ENCODE assay signal across 7 mouse cellular contexts in genomic region chr12:82033524-82033923, GRCm38 (mm10).
DNase-seq lines count a peak whose midpoint lies in the region; ATAC-seq lines count a peak whose summit lies in the region.
"Not testable (repeated sequence)": the region's sequence is repeated elsewhere in the genome, so short reads cannot be mapped to it uniquely, and the experiment has no call there.

No protein-coding gene starts in this region.

- not testable (repeated sequence) for H3K36me3 ChIP-seq in embryonic facial prominence, embryonic 14.5 days (ENCODE audit: control insufficient read depth, insufficient read depth, low read length); hindbrain, embryonic 13.5 days; kidney, embryonic 14.5 days (ENCODE audit: control insufficient read depth, insufficient read depth, low read length); liver, embryonic 16.5 days (ENCODE audit: control insufficient read depth, insufficient read depth); midbrain, embryonic 12.5 days; neural tube, embryonic 14.5 days (ENCODE audit: control insufficient read depth, insufficient read depth, low read length)

- not testable (repeated sequence) for H3K9ac ChIP-seq in embryonic facial prominence, embryonic 14.5 days (ENCODE audit: low read depth, low read length); hindbrain, embryonic 13.5 days; kidney, embryonic 14.5 days (ENCODE audit: low read depth, low read length); liver, embryonic 16.5 days (ENCODE audit: low read depth, low read length); midbrain, embryonic 12.5 days (replicated peaks); neural tube, embryonic 14.5 days (replicated peaks; ENCODE audit: low read depth, low read length)

- H3K27ac ChIP-seq in embryonic facial prominence, embryonic 14.5 days (replicated peaks; ENCODE audit: low read depth, low read length); hindbrain, embryonic 13.5 days; kidney, embryonic 14.5 days (ENCODE audit: low read depth, low read length); liver, embryonic 16.5 days (ENCODE audit: low read length); midbrain, embryonic 12.5 days (replicated peaks); neural tube, embryonic 14.5 days (ENCODE audit: low read depth, low read length): not testable (repeated sequence)

- not testable (repeated sequence) for H3K4me2 ChIP-seq in embryonic facial prominence, embryonic 14.5 days (ENCODE audit: low read depth, low read length); hindbrain, embryonic 13.5 days; kidney, embryonic 14.5 days (replicated peaks; ENCODE audit: low read depth, low read length); liver, embryonic 16.5 days (ENCODE audit: low read depth, low read length); midbrain, embryonic 12.5 days (replicated peaks); neural tube, embryonic 14.5 days (ENCODE audit: low read depth, low read length)

- WGBS in embryonic facial prominence, embryonic 14.5 days: no CpG with 5 or more reads among the region's 6 CpGs
- WGBS in hindbrain, embryonic 13.5 days: no CpG with 5 or more reads among the region's 6 CpGs
- WGBS in kidney, embryonic 14.5 days: no CpG with 5 or more reads among the region's 6 CpGs
- no CpG with 5 or more reads among the region's 6 CpGs for WGBS in liver, embryonic 16.5 days (ENCODE audit: insufficient replicate concordance)
- WGBS in midbrain, embryonic 12.5 days: no CpG with 5 or more reads among the region's 6 CpGs
- no CpG with 5 or more reads among the region's 6 CpGs for WGBS in neural tube, embryonic 14.5 days

- ATAC-seq in embryonic facial prominence, embryonic 14.5 days (ENCODE audit: low read depth): peak; percentile 94
- ATAC-seq in granulocyte monocyte progenitor cell, adult 5-6 weeks (replicated peaks; ENCODE audit: poor library complexity, severe bottlenecking): peak; percentile 93
- peak; percentile 88; the same call in 1 of the 2 replicates for ATAC-seq in hindbrain, embryonic 13.5 days (ENCODE audit: low FRiP score)
- peak; percentile 88 for ATAC-seq in kidney, embryonic 14.5 days (ENCODE audit: low FRiP score, low TSS enrichment)
- ATAC-seq in liver, embryonic 16.5 days (ENCODE audit: low read depth): 0 out of 2 replicates have a peak, but pooled peaks have one; percentile 35
- peak; percentile 71; the same call in 1 of the 2 replicates for ATAC-seq in midbrain, embryonic 12.5 days (ENCODE audit: low FRiP score, low read depth)
- peak; percentile 97 for ATAC-seq in neural tube, embryonic 14.5 days (ENCODE audit: low read depth)

- not testable (repeated sequence) for H3K4me1 ChIP-seq in embryonic facial prominence, embryonic 14.5 days (ENCODE audit: control insufficient read depth, insufficient read depth, low read length); hindbrain, embryonic 13.5 days (replicated peaks); kidney, embryonic 14.5 days (ENCODE audit: control insufficient read depth, insufficient read depth, low read length); liver, embryonic 16.5 days (ENCODE audit: control insufficient read depth, low read depth, low read length); midbrain, embryonic 12.5 days; neural tube, embryonic 14.5 days (ENCODE audit: control insufficient read depth, insufficient read depth, low read length)

- H3K4me3 ChIP-seq in embryonic facial prominence, embryonic 14.5 days (ENCODE audit: low read depth, low read length); hindbrain, embryonic 13.5 days; kidney, embryonic 14.5 days (ENCODE audit: low read length); liver, embryonic 16.5 days (ENCODE audit: low read depth, low read length); midbrain, embryonic 12.5 days; neural tube, embryonic 14.5 days (ENCODE audit: low read depth, low read length): not testable (repeated sequence)

- not testable (repeated sequence) for DNase-seq in embryonic facial prominence, embryonic 14.5 days (ENCODE audit: low spot score)

- H3K9me3 ChIP-seq in embryonic facial prominence, embryonic 14.5 days (ENCODE audit: control insufficient read depth, low read length); hindbrain, embryonic 13.5 days; kidney, embryonic 14.5 days (ENCODE audit: control insufficient read depth, low read length); liver, embryonic 16.5 days (replicated peaks; ENCODE audit: control insufficient read depth, low read length); midbrain, embryonic 12.5 days; neural tube, embryonic 14.5 days (ENCODE audit: control insufficient read depth, low read length): not testable (repeated sequence)

- not testable (repeated sequence) for H3K27me3 ChIP-seq in embryonic facial prominence, embryonic 14.5 days (replicated peaks; ENCODE audit: control insufficient read depth, insufficient read depth, low read length); hindbrain, embryonic 13.5 days; kidney, embryonic 14.5 days (ENCODE audit: control insufficient read depth, insufficient read depth, low read length); liver, embryonic 16.5 days (ENCODE audit: control insufficient read depth, insufficient read depth, low read depth, low read length); midbrain, embryonic 12.5 days; neural tube, embryonic 14.5 days (ENCODE audit: control insufficient read depth, insufficient read depth, low read length)

Comparison
In these comparisons a context has a peak if more than half of its experiments do, and no peak if none do; other contexts are left out.
1. ATAC-seq: peak in every context shown above with its lines; median percentile 97 in neural tube, embryonic 14.5 days; 94 in embryonic facial prominence, embryonic 14.5 days; 93 in granulocyte monocyte progenitor cell, adult 5-6 weeks; 88 in hindbrain, embryonic 13.5 days; 88 in kidney, embryonic 14.5 days; 71 in midbrain, embryonic 12.5 days; 35 in liver, embryonic 16.5 days.